In genomic region chr19:40391469-40391868, GRCm38 (mm10) we compare ENCODE assay signal across 8 mouse cellular contexts.
DNase-seq lines count a peak whose midpoint lies in the region; ATAC-seq and TF ChIP-seq lines count a peak whose summit lies in the region.

No protein-coding gene starts in this region.

- no peaks in the 10 kb centered on the region for H3K36me3 ChIP-seq in kidney, embryonic 14.5 days (ENCODE audit: control insufficient read depth, insufficient read depth, low read length)
- peaks cover 6% of the 10 kb centered on the region for H3K36me3 ChIP-seq in liver, adult 2 months (ENCODE audit: control insufficient read depth, insufficient read depth, low read length)
- no peaks in the 10 kb centered on the region for H3K36me3 ChIP-seq in splenic B cell, adult 2 months (ENCODE audit: control insufficient read depth, insufficient read depth, low read length, poor library complexity, severe bottlenecking)

- DNase-seq in CD4-positive helper T cell, adult 2 months (ENCODE audit: low read depth, low spot score): peak; percentile 66
- peak; percentile 82 for DNase-seq in adrenal gland, postnatal 25 days
- DNase-seq in embryo, embryonic 9.5 days (ENCODE audit: extremely low spot score): peak; percentile 81
- peak; percentile 66 for DNase-seq in liver, adult 2 months (ENCODE audit: extremely low read depth, low read depth, low spot score)
- DNase-seq in natural killer cell, adult 2 months (ENCODE audit: low spot score in 2 of 2): peak; percentile 46 to 64
- DNase-seq in splenic B cell, adult 2 months (ENCODE audit: low read depth, low spot score): peak; percentile 81

- H3K4me2 ChIP-seq in kidney, embryonic 14.5 days (replicated peaks; ENCODE audit: low read depth, low read length): no peak overlapping the region

- no peak for TF ChIP-seq POLR2A in liver, adult 2 months (IDR thresholded peaks at IDR 0.05; ENCODE audit: extremely low read depth, insufficient read depth, low read length)

- ATAC-seq in granulocyte monocyte progenitor cell, adult 5-6 weeks (replicated peaks; ENCODE audit: poor library complexity, severe bottlenecking): peak; percentile 75
- ATAC-seq in kidney, embryonic 14.5 days (ENCODE audit: low FRiP score, low TSS enrichment): peak; percentile 84; the same call in 1 of the 2 replicates

- H3K27ac ChIP-seq in kidney, embryonic 14.5 days (ENCODE audit: low read depth, low read length): no peak overlapping the region
- H3K27ac ChIP-seq in liver, adult 2 months (replicated peaks; ENCODE audit: insufficient read depth, low read depth, low read length): no peak overlapping the region

- no peaks in the 10 kb centered on the region for H3K27me3 ChIP-seq in kidney, embryonic 14.5 days (ENCODE audit: control insufficient read depth, insufficient read depth, low read length)
- no peaks in the 10 kb centered on the region for H3K27me3 ChIP-seq in liver, adult 2 months (ENCODE audit: control insufficient read depth, insufficient read depth, low read length)
- H3K27me3 ChIP-seq in splenic B cell, adult 2 months (ENCODE audit: control insufficient read depth, insufficient read depth, low read length, poor library complexity, severe bottlenecking): no peaks in the 10 kb centered on the region

- no peaks in the 10 kb centered on the region for H3K79me2 ChIP-seq in liver, adult 2 months (ENCODE audit: control insufficient read depth, insufficient read depth, low read length)

- peaks cover 4% of the 10 kb centered on the region; the same call in 1 of the 2 replicates for H3K4me1 ChIP-seq in kidney, embryonic 14.5 days (ENCODE audit: control insufficient read depth, insufficient read depth, low read length)
- peaks cover 12% of the 10 kb centered on the region for H3K4me1 ChIP-seq in liver, adult 2 months (ENCODE audit: control insufficient read depth, insufficient read depth, low read length)

- H3K9me3 ChIP-seq in kidney, embryonic 14.5 days (ENCODE audit: control insufficient read depth, low read length): no peaks in the 10 kb centered on the region

- TF ChIP-seq CTCF in liver, adult 2 months (IDR thresholded peaks at IDR 0.05; ENCODE audit: low read depth, low read length): peak; percentile 90

- WGBS in kidney, embryonic 14.5 days: 22% methylated on average over 6 of the region's 6 CpGs
- 9% methylated on average over 6 of the region's 6 CpGs for WGBS in liver, adult 2 months

- no peak overlapping the region for H3K9ac ChIP-seq in kidney, embryonic 14.5 days (ENCODE audit: low read depth, low read length)
- H3K9ac ChIP-seq in liver, adult 2 months (ENCODE audit: low read depth, low read length): no peak overlapping the region

- H3K4me3 ChIP-seq in kidney, embryonic 14.5 days (ENCODE audit: low read length): no peak overlapping the region
- H3K4me3 ChIP-seq in liver, adult 2 months (ENCODE audit: insufficient read depth, low read depth, low read length): no peak overlapping the region
